Mouse (Mus musculus) intestine, embryonic 16.5 days (tissue): ENCODE measurements around the gene Sfta2. TPM values are rescaled to one million over a fixed set of nuclear protein-coding genes. Genes with fewer than 3 reads are reported as not detected.

Experiments used
- ATAC-seq: fragments of 200-750 bp; cut with Nextera tagmentation; 2 replicates; pipeline ENCODE4 v1.8.0; 2017; ENCODE audit warnings: moderate TSS enrichment, moderate library complexity
- H3K27ac ChIP-seq: fragments of 300-500 bp; sonication (generic); 2 replicates; pipeline ENCODE4 v1.5.1; 2014; ENCODE audit warnings: mild to moderate bottlenecking, low read length
- H3K27me3 ChIP-seq: fragments of 300-500 bp; sonication (generic); replicated peaks from 2 replicates; pipeline ENCODE4 v1.6.1; 2014; ENCODE audit warnings: low read length, control low read depth, mixed read lengths; ENCODE audit not compliant: control insufficient read depth, insufficient read depth
- H3K36me3 ChIP-seq: fragments of 300-500 bp; sonication (generic); 2 replicates; pipeline ENCODE4 v1.6.1; 2014; ENCODE audit warnings: low read length, control low read depth; ENCODE audit not compliant: control insufficient read depth, insufficient read depth
- H3K4me1 ChIP-seq: fragments of 300-500 bp; sonication (generic); 2 replicates; pipeline ENCODE4 v1.6.1; 2014; ENCODE audit warnings: low read length, control low read depth, mixed read lengths; ENCODE audit not compliant: control insufficient read depth, insufficient read depth
- H3K4me2 ChIP-seq: fragments of 300-500 bp; sonication (generic); 2 replicates; pipeline ENCODE4 v1.6.1; 2014; ENCODE audit warnings: low read depth, low read length, control low read depth
- H3K4me3 ChIP-seq: fragments of 300-500 bp; sonication (generic); 2 replicates; pipeline ENCODE4 v1.5.1; 2014; ENCODE audit warnings: mild to moderate bottlenecking, low read length
- H3K9ac ChIP-seq: fragments of 300-500 bp; sonication (generic); 2 replicates; pipeline ENCODE4 v1.6.1; 2014; ENCODE audit warnings: low read depth, low read length
- H3K9me3 ChIP-seq: fragments of 300-500 bp; sonication (generic); 2 replicates; pipeline ENCODE4 v1.6.1; 2016; ENCODE audit warnings: low read length, control low read depth; ENCODE audit not compliant: control insufficient read depth
- WGBS: fragments of 180-500 bp; shearing (Covaris S2); extraction: QIAGEN DNeasy Blood & Tissue Kit; methylation state at CpG from one replicate; pipeline ENCODE4 v1.1.7; 2014; 5-methylcytosine and 5-hydroxymethylcytosine counted together
- polyA plus RNA-seq: library from polyadenylated mRNA; unstranded; fragments of >200 nt; fragmentation: Nextera tagmentation; extraction: Ambion mirVana; gene quantifications from 2 replicates; pipeline ENCODE4 v1.2.1, GENCODE M21; 2015

The Sfta2 gene
- polyA plus RNA-seq, 1 experiment from 2014 or later: 3.3 TPM

DNA sequence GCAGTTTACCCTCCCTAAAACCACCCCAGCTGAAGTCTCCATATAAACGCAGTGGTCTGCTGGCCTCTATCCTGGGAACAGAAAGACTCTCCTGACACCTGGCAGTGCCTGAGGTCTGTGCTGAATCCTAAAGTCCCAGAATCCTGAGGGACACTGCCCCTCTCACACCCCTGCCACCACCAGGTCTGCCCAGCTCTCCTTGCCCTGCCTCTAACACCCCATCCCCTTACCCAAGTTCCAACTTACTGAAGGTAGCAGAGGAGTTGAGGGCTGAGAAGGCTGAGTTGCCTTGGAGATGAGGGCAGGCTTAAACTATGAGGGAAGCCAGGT is 96.0 kb downstream of the Sfta2 start:
- Histone ChIP-seq H3K27ac (peak overlapping the region; percentile 80), H3K4me2 (peak overlapping the region; percentile 80), H3K4me3 (peak overlapping the region; percentile 44), H3K27me3 (no peaks in the 10 kb centered on the region), H3K9me3 (no peaks in the 10 kb centered on the region), H3K9ac (peak overlapping the region; percentile 53), H3K36me3 (peaks cover 16% of the 10 kb centered on the region; the same call in 1 of the 2 replicates), H3K4me1 (peaks cover 42% of the 10 kb centered on the region)
- WGBS: 16% methylated on average over 1 of the region's 1 CpGs
- ATAC-seq: no peak

DNA sequence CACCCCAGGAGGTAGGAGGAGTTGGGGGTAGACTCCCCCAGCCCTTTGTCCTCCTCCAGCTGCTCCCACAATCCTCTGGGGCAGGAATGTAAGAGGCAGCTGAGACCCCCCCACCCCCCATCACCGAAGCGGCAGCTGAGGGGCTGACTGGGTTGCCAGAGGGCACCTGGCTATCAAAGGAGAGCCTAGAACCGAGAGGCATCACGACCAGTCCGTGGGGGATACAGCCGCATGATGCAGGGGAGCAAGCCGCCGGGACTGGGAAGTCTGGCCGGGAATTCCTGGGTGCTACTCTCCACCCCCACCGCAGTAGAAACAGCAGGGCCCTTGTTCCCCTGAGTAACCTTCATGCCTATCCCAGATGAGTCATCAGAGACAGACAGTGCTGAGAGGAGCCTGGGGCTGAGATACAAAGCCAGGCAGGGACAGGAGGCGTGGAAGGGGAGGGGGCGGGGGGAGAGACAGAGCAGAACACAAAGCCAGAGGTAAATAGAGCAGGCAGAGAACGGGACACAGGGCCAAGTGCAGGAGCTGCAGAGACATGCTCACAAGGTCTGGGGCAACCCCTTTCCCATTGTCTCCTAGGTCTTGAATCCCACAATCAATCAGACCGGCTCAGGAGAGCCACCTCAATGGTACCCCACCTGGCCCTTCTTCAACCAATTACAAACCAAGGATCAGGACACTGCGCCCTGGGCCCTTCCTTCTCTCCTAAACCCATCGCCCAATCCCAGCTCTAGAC is 96.6 kb downstream of the Sfta2 start:
- Histone ChIP-seq H3K36me3 (peaks cover 12% of the 10 kb centered on the region; the same call in 1 of the 2 replicates), H3K27me3 (no peaks in the 10 kb centered on the region), H3K9ac (peak overlapping the region; percentile 53), H3K4me1 (peaks cover 46% of the 10 kb centered on the region), H3K27ac (peak overlapping the region; percentile 80), H3K4me3 (peak overlapping the region; percentile 44), H3K9me3 (no peaks in the 10 kb centered on the region), H3K4me2 (peak overlapping the region; percentile 80)
- ATAC-seq: peak; percentile 61
- 4% methylated on average over 16 of the region's 16 CpGs for WGBS

GRCm38 (mm10) chr17:35698501-35698883 is 97.1 kb downstream of the Sfta2 start:
- Histone ChIP-seq H3K27me3 (no peaks in the 10 kb centered on the region), H3K4me3 (peak overlapping the region; percentile 44), H3K36me3 (peaks cover 6% of the 10 kb centered on the region; the same call in 1 of the 2 replicates), H3K4me1 (peaks cover 49% of the 10 kb centered on the region), H3K27ac (peak overlapping the region; percentile 80), H3K9ac (peak overlapping the region; percentile 53; the same call in 1 of the 2 replicates), H3K4me2 (peak overlapping the region; percentile 80), H3K9me3 (no peaks in the 10 kb centered on the region)
- WGBS: 31% methylated on average over 5 of the region's 5 CpGs
- ATAC-seq: no peak

DNA sequence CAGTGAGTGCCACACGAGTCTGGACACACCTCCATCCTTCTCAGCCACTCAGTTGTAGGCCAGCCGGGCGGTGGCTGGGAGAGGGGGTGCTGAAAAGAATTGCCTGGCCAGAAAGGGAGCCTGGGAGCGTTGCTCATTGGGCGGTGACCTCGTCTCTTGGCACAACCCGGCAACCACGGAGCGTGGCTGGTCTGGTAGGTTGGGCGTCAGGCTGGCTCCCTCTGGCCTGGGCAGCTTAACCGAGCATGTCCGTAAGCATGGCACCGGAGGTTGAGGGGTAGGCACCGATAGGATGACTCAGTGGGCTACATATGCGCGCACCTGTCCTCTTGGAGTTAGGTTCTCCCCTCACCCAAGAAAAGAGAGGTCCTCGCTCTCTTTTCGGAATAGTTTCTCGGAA is 98.6 kb downstream of the Sfta2 start:
- H3K27ac ChIP-seq: peak overlapping the region; percentile 97
- 0 out of 2 replicates have a peak, but pooled peaks cover 4% of the 10 kb centered on the region for H3K36me3 ChIP-seq
- H3K9ac ChIP-seq: peak overlapping the region; percentile 77
- no peaks in the 10 kb centered on the region for H3K27me3 ChIP-seq
- peak; percentile 17 for ATAC-seq
- H3K4me3 ChIP-seq: peak overlapping the region; percentile 67
- H3K9me3 ChIP-seq: no peaks in the 10 kb centered on the region
- WGBS: 2% methylated on average over 19 of the region's 19 CpGs
- peak overlapping the region; percentile 85 for H3K4me2 ChIP-seq
- peaks cover 64% of the 10 kb centered on the region for H3K4me1 ChIP-seq

Other genes with a start within 250 kb of the Sfta2 start
- gene H2-Q4, start 221.9 kb upstream of the Sfta2 start, polyA plus RNA-seq: 4.8 and 5.1 TPM in 2 replicates
- 2.0 and 2.2 TPM in 2 replicates for gene H2-Q6, start 176.7 kb upstream of the Sfta2 start, polyA plus RNA-seq
- gene H2-Q7, start 162.4 kb upstream of the Sfta2 start, polyA plus RNA-seq: 5.9 and 7.3 TPM in 2 replicates
- gene H2-Q10, start 131.5 kb upstream of the Sfta2 start, polyA plus RNA-seq: 80.2 and 93.1 TPM in 2 replicates
- not detected in 2 replicates for gene Pou5f1, start 95.5 kb upstream of the Sfta2 start, polyA plus RNA-seq
- 57.7 and 68.3 TPM in 2 replicates for gene Tcf19, start 84.7 kb upstream of the Sfta2 start, polyA plus RNA-seq
- gene Cchcr1, start 84.4 kb upstream of the Sfta2 start, polyA plus RNA-seq: 12.5 and 15.7 TPM in 2 replicates
- gene Psors1c2, start 68.3 kb upstream of the Sfta2 start, polyA plus RNA-seq: 0.66 and 0.81 TPM in 2 replicates
- 0.10 TPM in 2 replicates for gene Cdsn, start 49.4 kb upstream of the Sfta2 start, polyA plus RNA-seq
- not detected in 2 replicates for gene 2300002M23Rik, start 34.1 kb upstream of the Sfta2 start, polyA plus RNA-seq
- gene Gm9573, start 25.1 kb downstream of the Sfta2 start, polyA plus RNA-seq: not detected in 2 replicates
- gene Mucl3, start 42.1 kb downstream of the Sfta2 start, polyA plus RNA-seq: 0.20 and 0.21 TPM in 2 replicates
- 19.3 and 22.8 TPM in 2 replicates for gene Vars2, start 66.0 kb downstream of the Sfta2 start, polyA plus RNA-seq
- 41.9 and 45.1 TPM in 2 replicates for gene Gtf2h4, start 72.2 kb downstream of the Sfta2 start, polyA plus RNA-seq
- 54.1 and 57.1 TPM in 2 replicates for gene Ddr1, start 103.1 kb downstream of the Sfta2 start, polyA plus RNA-seq
- gene Ier3, start 220.1 kb downstream of the Sfta2 start, polyA plus RNA-seq: 16.0 and 16.2 TPM in 2 replicates
- 56.9 and 58.5 TPM in 2 replicates for gene Flot1, start 221.7 kb downstream of the Sfta2 start, polyA plus RNA-seq
- gene Tubb5, start 236.8 kb downstream of the Sfta2 start, polyA plus RNA-seq: 559 and 622 TPM in 2 replicates
- gene Mdc1, start 240.0 kb downstream of the Sfta2 start, polyA plus RNA-seq: 10.0 and 11.8 TPM in 2 replicates